Mouse (Mus musculus) liver, postnatal 0 days (tissue): ENCODE measurements around the gene Oas1g.

Experiments used
- CTCF ChIP-seq: sonication (generic); IDR thresholded peaks from 2 replicates; pipeline ENCODE4 v1.5.1; 2016; ENCODE audit warnings: antibody characterized with exemption, low read depth
- EP300 ChIP-seq: IDR thresholded peaks from 2 replicates; pipeline ENCODE4 v1.6.1; 2016; ENCODE audit warnings: antibody characterized with exemption, low read depth, mild to moderate bottlenecking

- TF ChIP-seq EP300 (no peak), CTCF (peak; percentile 56)
Observed at GRCm38 (mm10) chr5:120927036-120927435, 39.6 kb upstream of the Oas1g start.
